Comparison of ENCODE assay signal across 9 mouse cellular contexts in genomic region chr10:3307752-3308151, GRCm38 (mm10). TPM values are rescaled to one million over a fixed set of nuclear protein-coding genes. Genes with fewer than 3 reads are reported as not detected.
DNase-seq lines count a peak whose midpoint lies in the region; ATAC-seq and TF ChIP-seq lines count a peak whose summit lies in the region.
"Had no signal": no experiment of that assay in that cellular context is flagged by ENCODE, and none has a peak within 500 bp of the region (broad histone marks: within the 10 kb centered on the region; RNA-seq: fewer than 3 reads in every experiment).

No protein-coding gene starts in this region.

- no peak for TF ChIP-seq CTCF in midbrain, postnatal 0 days (IDR thresholded peaks at IDR 0.05)

- 0 out of 2 replicates have a peak, but pooled peaks have one; percentile 10 for ATAC-seq in midbrain, postnatal 0 days (ENCODE audit: low FRiP score)
- no peak for ATAC-seq in midbrain, embryonic 15.5 days (replicated peaks)
- ATAC-seq in granulocyte monocyte progenitor cell, adult 5-6 weeks (replicated peaks; ENCODE audit: poor library complexity, severe bottlenecking), result no peak

- H3K4me3 ChIP-seq in midbrain, postnatal 0 days (ENCODE audit: low read depth, low read length), result no peak overlapping the region
- H3K4me3 ChIP-seq in midbrain, embryonic 15.5 days, result no peak overlapping the region
- H3K4me3 ChIP-seq: myocyte had no signal

- no peaks in the 10 kb centered on the region for H3K9me3 ChIP-seq in midbrain, postnatal 0 days (ENCODE audit: low read length)
- peaks cover 3% of the 10 kb centered on the region; the same call in 1 of the 2 replicates for H3K9me3 ChIP-seq in midbrain, embryonic 15.5 days

- H3K27me3 ChIP-seq in midbrain, postnatal 0 days (ENCODE audit: insufficient read depth, low read length), result no peaks in the 10 kb centered on the region
- no peaks in the 10 kb centered on the region for H3K27me3 ChIP-seq in midbrain, embryonic 15.5 days (replicated peaks)

- no peak overlapping the region for H3K4me2 ChIP-seq in midbrain, postnatal 0 days (ENCODE audit: low read depth, low read length, poor library complexity, severe bottlenecking)
- H3K4me2 ChIP-seq in midbrain, embryonic 15.5 days, result no peak overlapping the region

- peak; percentile 73 for DNase-seq in midbrain, postnatal 0 days (ENCODE audit: low spot score)
- peak; percentile 58 for DNase-seq in cerebellum, adult 9-11 months
- DNase-seq in kidney, postnatal 36 days, result peak; percentile 53 to 79
- peak; percentile 41 for DNase-seq in lung, postnatal 36 days
- DNase-seq in urinary bladder, adult 2 months (ENCODE audit: low spot score), result no peak

- no peaks in the 10 kb centered on the region for H3K4me1 ChIP-seq in midbrain, postnatal 0 days (ENCODE audit: insufficient read depth, low read length)
- no peaks in the 10 kb centered on the region for H3K4me1 ChIP-seq in midbrain, embryonic 15.5 days

- no peak overlapping the region for H3K9ac ChIP-seq in midbrain, postnatal 0 days (replicated peaks; ENCODE audit: low read length, poor library complexity, severe bottlenecking)
- H3K9ac ChIP-seq in midbrain, embryonic 15.5 days, result no peak overlapping the region

- no peak overlapping the region for H3K27ac ChIP-seq in midbrain, postnatal 0 days (ENCODE audit: low read depth, low read length)
- no peak overlapping the region for H3K27ac ChIP-seq in midbrain, embryonic 15.5 days

- WGBS in midbrain, postnatal 0 days, result 63% methylated on average over 2 of the region's 2 CpGs
- 79% methylated on average over 2 of the region's 2 CpGs for WGBS in midbrain, embryonic 15.5 days

- no peaks in the 10 kb centered on the region for H3K36me3 ChIP-seq in midbrain, postnatal 0 days (ENCODE audit: insufficient read depth, low read length)
- no peaks in the 10 kb centered on the region for H3K36me3 ChIP-seq in midbrain, embryonic 15.5 days (replicated peaks)

RNA-seq across cellular contexts. Expression of gene H60c, which starts 40.2 kb away (rescaled TPM):
- total RNA-seq in midbrain, postnatal 0 days (2014; rRNA removed), result 0.66 TPM in 1 of 2 replicates, not detected in the other
- not detected in 2 replicates for polyA plus RNA-seq in midbrain, postnatal 0 days (2015; fragmentation: Nextera tagmentation; extraction: Ambion mirVana)
- not detected in 2 replicates for polyA plus RNA-seq in midbrain, embryonic 15.5 days (2015; fragmentation: Nextera tagmentation; extraction: Ambion mirVana)
- total RNA-seq in granulocyte monocyte progenitor cell, adult 5-6 weeks (2014; fragmentation: Nextera tagmentation), result not detected in 2 replicates
- not detected in 2 replicates for total RNA-seq in granulocyte monocyte progenitor cell, adult 5-6 weeks (2017)
- polyA plus RNA-seq in urinary bladder, adult 2 months (2012; rRNA removed), result 6.1 and 9.0 TPM in 2 replicates
- total RNA-seq: heart, postnatal 14 days had no signal
- polyA plus RNA-seq: myocyte had no signal

RNA-seq across cellular contexts. Expression of gene Ppp1r14c, which starts 58.1 kb away (rescaled TPM):
- total RNA-seq in midbrain, postnatal 0 days (2014; rRNA removed), result 62.1 and 66.5 TPM in 2 replicates
- 70.3 and 72.1 TPM in 2 replicates for polyA plus RNA-seq in midbrain, postnatal 0 days (2015; fragmentation: Nextera tagmentation; extraction: Ambion mirVana)
- polyA plus RNA-seq in midbrain, embryonic 15.5 days (2015; fragmentation: Nextera tagmentation; extraction: Ambion mirVana), result 44.7 and 46.6 TPM in 2 replicates
- not detected in 2 replicates for total RNA-seq in granulocyte monocyte progenitor cell, adult 5-6 weeks (2014; fragmentation: Nextera tagmentation)
- total RNA-seq in granulocyte monocyte progenitor cell, adult 5-6 weeks (2017), result not detected in 2 replicates
- polyA plus RNA-seq in urinary bladder, adult 2 months (2012; rRNA removed), result 2.3 and 2.4 TPM in 2 replicates

Comparison
In these comparisons a context has a peak if more than half of its experiments do, and no peak if none do; other contexts are left out.
1. RNA of gene Ppp1r14c, which starts 58.1 kb away (polyA plus RNA-seq): 70.3 to 72.1 TPM in midbrain, postnatal 0 days and 44.7 to 46.6 TPM in midbrain, embryonic 15.5 days; 2.3 to 2.4 TPM in urinary bladder, adult 2 months; every median in the first group is over 10 times any median in the second.